Mouse (Mus musculus): ENCODE data around the gene Tmem63c. TPM values are rescaled to one million over a fixed set of nuclear protein-coding genes. Genes with fewer than 3 reads are reported as not detected.

Tmem63c gene
- polyA plus RNA-seq, 1 experiment from 2014 or later, result not detected

DNA sequence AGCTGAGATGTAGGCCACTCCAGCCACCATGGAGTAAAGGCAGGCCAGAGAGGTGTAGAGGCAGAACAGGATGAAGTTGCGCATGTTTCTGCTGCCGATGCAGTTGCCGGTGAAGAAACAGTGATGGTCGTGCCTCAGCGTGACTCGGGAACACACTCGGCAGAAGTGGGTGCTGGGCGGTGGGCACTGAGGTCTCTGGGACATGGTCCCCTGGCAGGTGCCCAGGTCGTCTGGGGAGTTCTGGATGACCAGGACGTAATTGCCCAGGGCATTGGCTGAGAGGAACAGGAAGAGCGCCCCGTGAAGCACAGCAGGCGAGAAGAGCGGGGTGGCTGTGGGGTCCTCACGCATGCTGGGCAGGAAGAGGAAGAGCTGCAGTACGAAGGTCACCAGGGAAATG is 32.9 kb upstream of the Tmem63c start:
- no peak overlapping the region for H3K27ac ChIP-seq
- H3K27me3 ChIP-seq, result peaks cover 97% of the 10 kb centered on the region
- no peaks in the 10 kb centered on the region for H3K9me3 ChIP-seq (replicated peaks)
- ATAC-seq (ENCODE audit: low read depth), result no peak
- H3K4me1 ChIP-seq (replicated peaks), result no peaks in the 10 kb centered on the region
- H3K4me2 ChIP-seq, result no peak overlapping the region
- WGBS (ENCODE audit: insufficient replicate concordance), result 34% methylated on average over 16 of the region's 16 CpGs
- no peak overlapping the region for H3K4me3 ChIP-seq (replicated peaks)
- no peaks in the 10 kb centered on the region for H3K36me3 ChIP-seq
- no peak for DNase-seq
- no peak overlapping the region for H3K9ac ChIP-seq

GRCm38 (mm10) chr12:86989378-86989777 is 31.8 kb upstream of the Tmem63c start:
- DNase-seq (no peak), ATAC-seq (ENCODE audit: low read depth) (no peak)
- H3K9me3 ChIP-seq (replicated peaks), result no peaks in the 10 kb centered on the region
- WGBS (ENCODE audit: insufficient replicate concordance), result 10% methylated on average over 15 of the region's 15 CpGs
- H3K4me1 ChIP-seq (replicated peaks), result no peaks in the 10 kb centered on the region
- H3K9ac ChIP-seq, result no peak overlapping the region
- H3K27ac ChIP-seq, result no peak overlapping the region
- H3K36me3 ChIP-seq, result no peaks in the 10 kb centered on the region
- H3K4me2 ChIP-seq, result no peak overlapping the region
- H3K4me3 ChIP-seq (replicated peaks), result no peak overlapping the region
- peaks cover 93% of the 10 kb centered on the region for H3K27me3 ChIP-seq

DNA sequence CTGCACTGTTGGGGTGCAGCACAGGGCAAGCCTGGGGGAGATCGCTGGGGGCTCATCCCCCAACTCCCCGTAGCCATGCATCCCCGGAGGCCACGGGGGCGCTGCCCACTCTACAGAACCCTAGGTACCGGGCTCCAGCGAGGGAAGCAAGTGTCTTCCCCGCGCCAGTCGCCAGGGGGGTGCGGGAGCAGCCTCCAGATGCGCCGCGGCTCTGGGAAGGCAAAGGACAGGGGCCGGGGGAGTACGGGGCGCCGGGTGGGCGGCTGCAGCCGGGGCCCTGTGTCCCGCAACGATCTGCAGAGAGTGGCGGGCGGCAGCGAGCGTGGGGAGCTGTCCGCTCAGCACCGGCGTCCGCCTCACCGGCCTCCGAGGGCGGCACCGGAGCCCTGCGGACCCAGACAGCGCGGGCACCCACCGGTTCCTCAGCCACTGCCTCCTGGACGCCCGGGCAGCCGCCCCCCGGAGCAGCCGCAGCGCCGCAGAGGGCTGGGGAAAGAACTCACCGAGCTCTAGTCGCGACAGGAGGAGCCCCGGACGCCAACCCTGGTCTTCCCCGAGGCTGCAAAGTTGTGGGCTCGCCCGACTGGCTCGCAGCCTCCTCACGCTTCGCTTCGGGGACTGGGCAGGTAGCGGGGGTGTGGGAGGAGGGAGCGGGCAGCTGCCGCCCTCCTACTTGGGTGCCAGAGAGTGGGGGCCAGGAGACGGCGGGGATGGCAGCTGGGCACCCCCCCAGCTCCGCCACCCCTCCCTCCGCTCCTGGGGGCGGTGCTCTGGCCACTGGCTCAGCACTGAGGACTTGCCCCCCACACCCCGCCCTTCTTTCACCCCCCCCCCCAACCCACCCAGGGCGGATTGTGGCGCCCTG is 31.0 kb upstream of the Tmem63c start, which contains the start of gene Zdhhc22:
Gene Zdhhc22, minus strand, starts transcription at position 541 of the 865 bp plus-strand sequence.
- ATAC-seq (ENCODE audit: low read depth) (no peak), DNase-seq (no peak)
- peaks cover 86% of the 10 kb centered on the region for H3K27me3 ChIP-seq
- WGBS (ENCODE audit: insufficient replicate concordance), result 4% methylated on average over 65 of the region's 68 CpGs
- H3K9me3 ChIP-seq (replicated peaks), result no peaks in the 10 kb centered on the region
- no peaks in the 10 kb centered on the region for H3K36me3 ChIP-seq
- H3K27ac ChIP-seq, result no peak within 1 kb of the TSS
- H3K4me2 ChIP-seq, result 0 out of 2 replicates have a peak within 1 kb of the TSS, but pooled peaks have one; percentile 3
- no peak within 1 kb of the TSS for H3K4me3 ChIP-seq (replicated peaks)
- no peak within 1 kb of the TSS for H3K9ac ChIP-seq
- H3K4me1 ChIP-seq (replicated peaks), result no peaks in the 10 kb centered on the region

DNA sequence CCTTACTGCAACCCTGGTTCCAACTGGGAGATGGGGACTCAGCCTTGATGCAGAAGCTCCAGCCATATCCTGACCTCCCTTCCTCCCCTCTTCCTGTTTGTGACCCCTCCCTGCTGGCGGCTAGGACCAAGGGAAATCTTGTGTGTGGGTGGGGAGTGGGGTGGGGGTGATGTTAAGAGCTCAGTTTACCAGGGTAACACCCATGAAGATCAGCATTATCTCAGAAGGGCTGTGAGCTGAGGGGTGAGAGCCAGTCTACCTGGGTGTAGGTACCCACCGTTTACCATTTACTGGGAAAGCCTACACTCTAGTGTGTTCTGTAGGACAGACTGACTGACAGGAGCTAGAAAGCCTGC is 30.4 kb upstream of the Tmem63c start:
- no peak overlapping the region for H3K4me3 ChIP-seq (replicated peaks)
- ATAC-seq (ENCODE audit: low read depth) (no peak), DNase-seq (no peak)
- no peak overlapping the region for H3K9ac ChIP-seq
- H3K4me1 ChIP-seq (replicated peaks), result no peaks in the 10 kb centered on the region
- no peaks in the 10 kb centered on the region for H3K36me3 ChIP-seq
- no peak overlapping the region for H3K4me2 ChIP-seq
- WGBS (ENCODE audit: insufficient replicate concordance), result 35% methylated on average over 2 of the region's 2 CpGs
- H3K27ac ChIP-seq, result no peak overlapping the region
- no peaks in the 10 kb centered on the region for H3K9me3 ChIP-seq (replicated peaks)
- H3K27me3 ChIP-seq, result peaks cover 80% of the 10 kb centered on the region

GRCm38 (mm10) chr12:86994166-86994565 is 27.0 kb upstream of the Tmem63c start:
- Histone ChIP-seq H3K9ac (no peak overlapping the region), H3K4me2 (no peak overlapping the region), H3K27ac (no peak overlapping the region), H3K4me1 (replicated peaks) (no peaks in the 10 kb centered on the region), H3K27me3 (peaks cover 49% of the 10 kb centered on the region), H3K9me3 (replicated peaks) (no peaks in the 10 kb centered on the region), H3K4me3 (replicated peaks) (no peak overlapping the region), H3K36me3 (no peaks in the 10 kb centered on the region)
- DNase-seq (no peak), ATAC-seq (ENCODE audit: low read depth) (no peak)
- WGBS (ENCODE audit: insufficient replicate concordance), result 37% methylated on average over 4 of the region's 4 CpGs

DNA sequence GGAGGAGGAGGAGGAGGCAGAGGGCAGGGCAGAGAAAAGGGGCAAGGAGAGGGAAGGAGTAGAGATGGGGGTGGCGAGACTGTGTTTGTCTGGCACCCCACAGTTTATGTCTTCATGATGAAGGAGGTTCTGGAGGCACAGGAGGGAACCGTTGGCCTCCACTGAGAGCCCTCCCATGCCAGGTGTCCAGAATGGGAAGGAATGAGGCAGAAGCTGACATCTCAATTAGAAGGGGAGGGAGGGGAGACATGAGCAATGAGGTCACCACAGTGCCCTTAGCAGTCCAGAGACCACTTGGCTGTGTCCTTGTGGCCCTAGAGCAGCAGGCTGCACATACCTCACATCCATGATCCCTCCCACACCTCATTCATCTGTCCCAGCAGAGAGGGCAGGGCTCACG is 26.4 kb upstream of the Tmem63c start:
- Histone ChIP-seq H3K4me3 (replicated peaks) (no peak overlapping the region), H3K9me3 (replicated peaks) (no peaks in the 10 kb centered on the region), H3K4me1 (replicated peaks) (no peaks in the 10 kb centered on the region), H3K9ac (no peak overlapping the region), H3K4me2 (no peak overlapping the region), H3K27ac (no peak overlapping the region), H3K27me3 (peaks cover 43% of the 10 kb centered on the region), H3K36me3 (no peaks in the 10 kb centered on the region)
- DNase-seq (no peak), ATAC-seq (ENCODE audit: low read depth) (no peak)
- WGBS (ENCODE audit: insufficient replicate concordance), result 29% methylated on average over 3 of the region's 3 CpGs

- H3K36me3 ChIP-seq, result no peaks in the 10 kb centered on the region
- WGBS (ENCODE audit: insufficient replicate concordance), result 42% methylated on average over 6 of the region's 6 CpGs
- no peaks in the 10 kb centered on the region for H3K4me1 ChIP-seq (replicated peaks)
- H3K4me3 ChIP-seq (replicated peaks), result no peak overlapping the region
- no peak overlapping the region for H3K9ac ChIP-seq
- no peak overlapping the region for H3K27ac ChIP-seq
- ATAC-seq (ENCODE audit: low read depth) (no peak), DNase-seq (no peak)
- H3K4me2 ChIP-seq, result no peak overlapping the region
- no peaks in the 10 kb centered on the region for H3K9me3 ChIP-seq (replicated peaks)
- H3K27me3 ChIP-seq, result peaks cover 32% of the 10 kb centered on the region
These were observed 25.2 kb upstream of the Tmem63c start for GRCm38 (mm10) chr12:86995931-86996330.

DNA sequence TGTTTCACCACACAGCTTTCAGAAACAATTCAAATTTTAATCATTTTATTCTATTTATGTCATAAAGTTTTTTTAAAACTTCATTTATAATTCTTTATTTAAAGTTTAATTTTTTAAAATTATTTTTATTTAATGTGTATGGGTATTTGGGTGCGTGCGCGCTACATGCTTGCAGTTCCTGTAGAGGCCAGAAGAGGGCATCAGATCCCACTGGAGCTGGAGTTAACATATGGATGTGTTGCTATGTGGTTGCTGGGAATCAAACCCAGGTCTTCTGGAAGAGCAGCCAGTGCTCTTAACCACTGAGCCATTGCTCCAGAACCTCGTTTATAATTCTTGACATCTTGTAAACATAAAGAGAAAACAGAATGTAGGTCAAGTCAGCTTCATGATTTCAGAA is 22.4 kb upstream of the Tmem63c start:
- no peak overlapping the region for H3K4me3 ChIP-seq (replicated peaks)
- DNase-seq, result no peak
- ATAC-seq (ENCODE audit: low read depth), result no peak
- no peaks in the 10 kb centered on the region for H3K9me3 ChIP-seq (replicated peaks)
- no peaks in the 10 kb centered on the region for H3K36me3 ChIP-seq
- H3K4me1 ChIP-seq (replicated peaks), result no peaks in the 10 kb centered on the region
- H3K4me2 ChIP-seq, result no peak overlapping the region
- H3K27ac ChIP-seq, result no peak overlapping the region
- 70% methylated on average over 4 of the region's 4 CpGs for WGBS (ENCODE audit: insufficient replicate concordance)
- H3K27me3 ChIP-seq, result peaks cover 14% of the 10 kb centered on the region; the same call in 1 of the 2 replicates
- no peak overlapping the region for H3K9ac ChIP-seq

- DNase-seq (no peak), ATAC-seq (ENCODE audit: low read depth) (no peak)
- Histone ChIP-seq H3K4me3 (replicated peaks) (no peak overlapping the region), H3K4me1 (replicated peaks) (no peaks in the 10 kb centered on the region), H3K4me2 (no peak overlapping the region), H3K27ac (no peak overlapping the region), H3K9ac (no peak overlapping the region), H3K9me3 (replicated peaks) (no peaks in the 10 kb centered on the region), H3K27me3 (peaks cover 8% of the 10 kb centered on the region; the same call in 1 of the 2 replicates), H3K36me3 (no peaks in the 10 kb centered on the region)
- WGBS (ENCODE audit: insufficient replicate concordance), result 57% methylated on average over 10 of the region's 10 CpGs
These were observed 21.8 kb upstream of the Tmem63c start for GRCm38 (mm10) chr12:86999283-86999820.

GRCm38 (mm10) chr12:87000151-87000839 is 20.8 kb upstream of the Tmem63c start:
- no peak for DNase-seq
- WGBS (ENCODE audit: insufficient replicate concordance), result 55% methylated on average over 5 of the region's 5 CpGs
- H3K27me3 ChIP-seq, result 0 out of 2 replicates have a peak, but pooled peaks cover 7% of the 10 kb centered on the region
- ATAC-seq (ENCODE audit: low read depth), result no peak
- no peaks in the 10 kb centered on the region for H3K9me3 ChIP-seq (replicated peaks)
- H3K36me3 ChIP-seq, result no peaks in the 10 kb centered on the region
- H3K4me2 ChIP-seq, result no peak overlapping the region
- no peak overlapping the region for H3K9ac ChIP-seq
- no peak overlapping the region for H3K4me3 ChIP-seq (replicated peaks)
- H3K4me1 ChIP-seq (replicated peaks), result no peaks in the 10 kb centered on the region
- no peak overlapping the region for H3K27ac ChIP-seq

DNA sequence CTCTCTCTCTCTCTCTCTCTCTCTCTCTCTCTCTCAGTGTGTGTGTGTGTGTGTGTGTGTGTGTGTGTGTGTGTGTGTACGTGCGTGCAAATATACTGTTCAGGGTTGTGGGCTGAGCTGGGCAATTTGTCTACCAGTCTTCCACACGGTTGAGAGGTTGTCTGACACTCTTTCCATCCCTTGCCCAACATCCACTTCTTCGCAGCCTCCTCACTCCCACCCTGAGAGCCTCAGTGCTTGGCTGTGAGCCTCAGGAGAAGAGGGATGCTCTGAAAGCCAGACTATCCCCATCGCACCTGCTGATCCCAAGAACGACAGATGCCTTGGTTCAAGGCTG is 20.3 kb upstream of the Tmem63c start:
- WGBS (ENCODE audit: insufficient replicate concordance), result 35% methylated on average over 6 of the region's 6 CpGs
- ATAC-seq (ENCODE audit: low read depth), result no peak

More for the DNA sequence above, 20.3 kb upstream of the Tmem63c start:
- no peaks in the 10 kb centered on the region for H3K4me1 ChIP-seq (replicated peaks)
- no peaks in the 10 kb centered on the region for H3K36me3 ChIP-seq
- no peak overlapping the region for H3K9ac ChIP-seq
- H3K4me2 ChIP-seq, result no peak overlapping the region
- no peak for DNase-seq
- H3K4me3 ChIP-seq (replicated peaks), result no peak overlapping the region
- 0 out of 2 replicates have a peak, but pooled peaks cover 7% of the 10 kb centered on the region for H3K27me3 ChIP-seq
- no peaks in the 10 kb centered on the region for H3K9me3 ChIP-seq (replicated peaks)
- H3K27ac ChIP-seq, result no peak overlapping the region

Data from liver, embryonic 13.5 days (tissue).